Mouse (Mus musculus) ZHBTc4 (cell line): ENCODE measurements at regions not wholly inside any gene's neighbourhood (a gene's known extent, or its start where the extent isn't known, plus 50 kb on each side); places are given as distances from the start of the nearest gene placed in this dataset.

Source experiments
- DNase-seq: peaks from one replicate; pipeline ENCODE4 v3.0.0-alpha.2; 2011; ENCODE audit warnings: low read depth, low spot score

- DNase-seq: peak; percentile 75
These were observed 76.7 kb upstream of the Slitrk3 start for GRCm38 (mm10) chr3:73134316-73134715.

- DNase-seq: no peak
These were observed 67.5 kb upstream of the Slitrk3 start for GRCm38 (mm10) chr3:73125143-73125542.

- DNase-seq: no peak
These were observed 51.5 kb upstream of the Slitrk3 start for GRCm38 (mm10) chr3:73109102-73109501.
